Mouse (Mus musculus): ENCODE results near the gene Man2b2. TPM values are rescaled to one million over a fixed set of nuclear protein-coding genes. Genes with fewer than 3 reads are reported as not detected.

Man2b2 gene
- polyA plus RNA-seq, 1 experiment from 2014 or later, result 12.9 TPM

- no peak overlapping the region for H3K9ac ChIP-seq
- no peak overlapping the region for H3K27ac ChIP-seq (replicated peaks)
- H3K4me1 ChIP-seq (replicated peaks), result peaks cover 12% of the 10 kb centered on the region
- ATAC-seq (ENCODE audit: low read depth), result no peak
- H3K4me3 ChIP-seq, result no peak overlapping the region
- no peaks in the 10 kb centered on the region for H3K27me3 ChIP-seq
- peaks cover 17% of the 10 kb centered on the region for H3K36me3 ChIP-seq
- H3K9me3 ChIP-seq, result no peaks in the 10 kb centered on the region
- WGBS, result 83% methylated on average over 9 of the region's 9 CpGs
- no peak overlapping the region for H3K4me2 ChIP-seq
Observed at GRCm38 (mm10) chr5:36791861-36792260, 38.6 kb downstream of the Man2b2 start.

- Histone ChIP-seq H3K36me3 (no peaks in the 10 kb centered on the region), H3K27ac (replicated peaks) (no peak overlapping the region), H3K4me3 (no peak overlapping the region), H3K9ac (no peak overlapping the region), H3K4me2 (no peak overlapping the region), H3K9me3 (no peaks in the 10 kb centered on the region), H3K27me3 (no peaks in the 10 kb centered on the region), H3K4me1 (replicated peaks) (no peaks in the 10 kb centered on the region)
- no peak for ATAC-seq (ENCODE audit: low read depth)
- 89% methylated on average over 5 of the region's 5 CpGs for WGBS
Observed at GRCm38 (mm10) chr5:36786052-36786451, 44.4 kb downstream of the Man2b2 start.

- Histone ChIP-seq H3K36me3 (no peaks in the 10 kb centered on the region), H3K4me1 (replicated peaks) (0 out of 2 replicates have a peak, but pooled peaks cover 5% of the 10 kb centered on the region), H3K9ac (no peak overlapping the region), H3K9me3 (peaks cover 4% of the 10 kb centered on the region; the same call in 1 of the 2 replicates), H3K4me3 (no peak overlapping the region), H3K27ac (replicated peaks) (no peak overlapping the region), H3K27me3 (no peaks in the 10 kb centered on the region), H3K4me2 (no peak overlapping the region)
- WGBS, result 93% methylated on average over 2 of the region's 2 CpGs
- ATAC-seq (ENCODE audit: low read depth), result no peak
Observed at GRCm38 (mm10) chr5:36779512-36779911, 50.9 kb downstream of the Man2b2 start.

GRCm38 (mm10) chr5:36778901-36779300 is 51.6 kb downstream of the Man2b2 start:
- no peak overlapping the region for H3K4me3 ChIP-seq
- H3K4me1 ChIP-seq (replicated peaks), result 0 out of 2 replicates have a peak, but pooled peaks cover 5% of the 10 kb centered on the region
- peaks cover 4% of the 10 kb centered on the region; the same call in 1 of the 2 replicates for H3K9me3 ChIP-seq
- H3K4me2 ChIP-seq, result no peak overlapping the region
- no peak overlapping the region for H3K9ac ChIP-seq
- no peak for ATAC-seq (ENCODE audit: low read depth)
- no peaks in the 10 kb centered on the region for H3K27me3 ChIP-seq
- no peaks in the 10 kb centered on the region for H3K36me3 ChIP-seq
- H3K27ac ChIP-seq (replicated peaks), result no peak overlapping the region
- WGBS, result 100% methylated on average over 1 of the region's 2 CpGs

GRCm38 (mm10) chr5:36777186-36777585 is 53.3 kb downstream of the Man2b2 start:
- Histone ChIP-seq H3K27me3 (no peaks in the 10 kb centered on the region), H3K4me1 (replicated peaks) (0 out of 2 replicates have a peak, but pooled peaks cover 5% of the 10 kb centered on the region)
- 7% methylated on average over 2 of the region's 2 CpGs for WGBS

GRCm38 (mm10) chr5:36776021-36776575 is 54.4 kb downstream of the Man2b2 start:
- Histone ChIP-seq H3K9ac (no peak overlapping the region), H3K9me3 (peaks cover 4% of the 10 kb centered on the region; the same call in 1 of the 2 replicates), H3K4me3 (no peak overlapping the region), H3K36me3 (no peaks in the 10 kb centered on the region), H3K4me1 (replicated peaks) (0 out of 2 replicates have a peak, but pooled peaks cover 5% of the 10 kb centered on the region), H3K27ac (replicated peaks) (no peak overlapping the region), H3K4me2 (no peak overlapping the region), H3K27me3 (no peaks in the 10 kb centered on the region)
- 46% methylated on average over 9 of the region's 9 CpGs for WGBS
- ATAC-seq (ENCODE audit: low read depth), result no peak

More at GRCm38 (mm10) chr5:36777186-36777585, 53.3 kb downstream of the Man2b2 start:
- peaks cover 4% of the 10 kb centered on the region; the same call in 1 of the 2 replicates for H3K9me3 ChIP-seq
- H3K27ac ChIP-seq (replicated peaks), result no peak overlapping the region
- no peak overlapping the region for H3K9ac ChIP-seq
- H3K4me2 ChIP-seq, result no peak overlapping the region
- H3K4me3 ChIP-seq, result no peak overlapping the region
- no peak for ATAC-seq (ENCODE audit: low read depth)
- no peaks in the 10 kb centered on the region for H3K36me3 ChIP-seq

- no peak overlapping the region for H3K9ac ChIP-seq
- H3K27me3 ChIP-seq, result no peaks in the 10 kb centered on the region
- H3K9me3 ChIP-seq, result no peaks in the 10 kb centered on the region
- no peak overlapping the region for H3K4me3 ChIP-seq
- no peak for ATAC-seq (ENCODE audit: low read depth)
- H3K4me1 ChIP-seq (replicated peaks), result 0 out of 2 replicates have a peak, but pooled peaks cover 5% of the 10 kb centered on the region
- 79% methylated on average over 2 of the region's 2 CpGs for WGBS
- H3K36me3 ChIP-seq, result no peaks in the 10 kb centered on the region
- no peak overlapping the region for H3K27ac ChIP-seq (replicated peaks)
- H3K4me2 ChIP-seq, result no peak overlapping the region
Observed at GRCm38 (mm10) chr5:36775317-36775716, 55.1 kb downstream of the Man2b2 start.

- Histone ChIP-seq H3K4me2 (no peak overlapping the region), H3K27me3 (no peaks in the 10 kb centered on the region), H3K9me3 (no peaks in the 10 kb centered on the region), H3K4me3 (no peak overlapping the region), H3K27ac (replicated peaks) (no peak overlapping the region), H3K36me3 (no peaks in the 10 kb centered on the region), H3K4me1 (replicated peaks) (peaks cover 8% of the 10 kb centered on the region), H3K9ac (no peak overlapping the region)
- no peak for ATAC-seq (ENCODE audit: low read depth)
- 70% methylated on average over 5 of the region's 5 CpGs for WGBS
Observed at GRCm38 (mm10) chr5:36772586-36772985, 57.9 kb downstream of the Man2b2 start.

GRCm38 (mm10) chr5:36769603-36770002 is 60.9 kb downstream of the Man2b2 start:
- Histone ChIP-seq H3K4me3 (no peak overlapping the region), H3K9ac (no peak overlapping the region), H3K4me1 (replicated peaks) (peaks cover 15% of the 10 kb centered on the region), H3K4me2 (no peak overlapping the region), H3K9me3 (no peaks in the 10 kb centered on the region), H3K36me3 (no peaks in the 10 kb centered on the region), H3K27me3 (no peaks in the 10 kb centered on the region), H3K27ac (replicated peaks) (no peak overlapping the region)
- no peak for ATAC-seq (ENCODE audit: low read depth)
- WGBS, result 78% methylated on average over 3 of the region's 3 CpGs

- H3K4me1 ChIP-seq (replicated peaks), result peaks cover 26% of the 10 kb centered on the region
- H3K27me3 ChIP-seq, result no peaks in the 10 kb centered on the region
- peak; percentile 82 for ATAC-seq (ENCODE audit: low read depth)
- H3K4me3 ChIP-seq, result no peak overlapping the region
- H3K27ac ChIP-seq (replicated peaks), result 0 out of 2 replicates have a peak overlapping the region, but pooled peaks have one; percentile 42
- 21% methylated on average over 10 of the region's 10 CpGs for WGBS
- H3K9ac ChIP-seq, result no peak overlapping the region
- H3K4me2 ChIP-seq, result no peak overlapping the region
- no peaks in the 10 kb centered on the region for H3K36me3 ChIP-seq
- H3K9me3 ChIP-seq, result no peaks in the 10 kb centered on the region
Observed at GRCm38 (mm10) chr5:36766958-36767703, 63.3 kb downstream of the Man2b2 start.

- WGBS, result 77% methylated on average over 4 of the region's 4 CpGs
- peaks cover 12% of the 10 kb centered on the region for H3K4me1 ChIP-seq (replicated peaks)
- no peak overlapping the region for H3K4me3 ChIP-seq
Observed at GRCm38 (mm10) chr5:36759848-36760247, 70.6 kb downstream of the Man2b2 start.

GRCm38 (mm10) chr5:36757033-36757432 is 73.4 kb downstream of the Man2b2 start:
- Histone ChIP-seq H3K4me3 (no peak overlapping the region), H3K36me3 (no peaks in the 10 kb centered on the region), H3K4me2 (no peak overlapping the region), H3K9me3 (no peaks in the 10 kb centered on the region), H3K4me1 (replicated peaks) (no peaks in the 10 kb centered on the region), H3K27ac (replicated peaks) (no peak overlapping the region), H3K27me3 (peaks cover 6% of the 10 kb centered on the region), H3K9ac (no peak overlapping the region)
- ATAC-seq (ENCODE audit: low read depth), result no peak
- 71% methylated on average over 5 of the region's 5 CpGs for WGBS

More at GRCm38 (mm10) chr5:36759848-36760247, 70.6 kb downstream of the Man2b2 start:
- Histone ChIP-seq H3K9ac (no peak overlapping the region), H3K27me3 (no peaks in the 10 kb centered on the region; the same call in 1 of the 2 replicates), H3K9me3 (no peaks in the 10 kb centered on the region), H3K36me3 (no peaks in the 10 kb centered on the region), H3K27ac (replicated peaks) (no peak overlapping the region), H3K4me2 (no peak overlapping the region)
- ATAC-seq (ENCODE audit: low read depth), result no peak
